Mouse (Mus musculus): ENCODE measurements around the gene Ngrn. TPM values are rescaled to one million over a fixed set of nuclear protein-coding genes. Genes with fewer than 3 reads are reported as not detected.
A peak's percentile ranks its signal among the peaks of the same experiment; 100 is the strongest.

The Ngrn gene
- total RNA-seq (2021) = 10 to 100 TPM; 20.2 to 20.3 TPM
- long read RNA-seq, experiment 1, transcript Ngrn-202 (2 exons, 1,709 nt) = minor isoform, 9 of 27 reads
- long read RNA-seq, experiment 1, transcript Ngrn-201 (3 exons, 1,317 nt) = major isoform, 18 of 27 reads
- long read RNA-seq, experiment 1, partial matches to known transcripts = 0 of 27 reads
- long read RNA-seq, experiment 1, other reads (novel, unspliced or antisense) = 0 of 27 reads
- long read RNA-seq, experiment 2, transcript Ngrn-201 (3 exons, 1,317 nt) = major isoform, 26 of 32 reads
- long read RNA-seq, experiment 2, transcript Ngrn-202 (2 exons, 1,709 nt) = minor isoform, 6 of 32 reads
- long read RNA-seq, experiment 2, partial matches to known transcripts = 0 of 32 reads
- long read RNA-seq, experiment 2, other reads (novel, unspliced or antisense) = 0 of 32 reads

DNA sequence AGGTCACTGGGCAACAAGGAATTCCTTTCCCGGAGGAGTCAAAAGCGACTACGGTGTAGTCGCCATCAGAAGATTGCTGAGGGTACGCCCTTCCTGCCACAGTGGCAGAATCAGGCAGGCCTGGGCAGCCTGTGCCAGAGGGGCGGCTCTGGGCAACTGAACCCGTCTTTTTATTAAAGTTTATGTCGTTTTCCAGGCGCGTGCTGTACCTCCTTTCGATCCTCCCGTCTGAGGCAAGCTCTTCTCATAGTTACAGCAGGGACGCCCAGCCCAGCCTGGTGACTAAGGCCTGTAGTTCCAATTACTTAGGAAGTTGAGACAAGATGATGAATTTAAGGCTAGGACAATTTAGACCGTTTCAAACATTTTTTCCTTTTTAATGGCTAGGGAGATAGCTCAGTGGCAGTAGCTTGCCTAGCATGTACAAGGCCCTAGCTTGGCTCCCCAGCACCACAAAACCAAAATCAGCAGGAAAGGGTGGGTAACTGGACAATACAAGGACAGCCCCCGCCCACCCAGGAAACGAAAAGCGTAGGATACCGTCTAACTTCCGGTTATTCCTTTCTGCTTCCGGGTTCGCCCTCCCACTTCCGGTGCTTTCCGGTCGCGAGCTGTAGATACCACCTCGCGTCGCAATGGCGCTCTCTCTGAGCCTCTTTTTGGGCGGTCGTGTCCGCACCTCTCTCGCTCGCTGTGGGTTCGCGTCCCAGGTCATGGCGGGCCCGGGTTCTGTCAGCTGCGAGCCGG, at the start of gene Ngrn:
Ngrn (plus strand) TSS at position 591 of the 747 bp plus-strand sequence.
- DNase-seq = peak; percentile 81

DNA sequence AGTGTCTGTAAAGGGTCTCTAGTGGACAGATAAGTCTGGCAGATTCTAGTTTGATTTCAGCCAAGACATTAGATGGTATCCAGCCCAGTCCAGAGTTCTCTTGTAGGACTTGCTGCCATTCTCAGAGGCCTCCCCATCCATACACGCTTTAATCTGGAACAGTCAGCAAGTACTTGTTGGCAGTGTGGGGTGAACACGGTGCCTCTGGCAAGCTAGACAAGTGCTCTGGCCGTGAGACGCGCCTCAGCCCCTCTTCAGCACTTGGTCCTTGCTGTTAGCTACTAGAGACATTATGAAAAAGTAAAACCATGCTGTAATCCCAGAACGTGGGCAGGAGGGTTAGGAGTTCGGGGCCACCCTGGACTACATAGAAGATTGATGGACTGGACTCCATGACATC, 47.4 kb upstream of the Ngrn start:
- DNase-seq = no peak

DNA sequence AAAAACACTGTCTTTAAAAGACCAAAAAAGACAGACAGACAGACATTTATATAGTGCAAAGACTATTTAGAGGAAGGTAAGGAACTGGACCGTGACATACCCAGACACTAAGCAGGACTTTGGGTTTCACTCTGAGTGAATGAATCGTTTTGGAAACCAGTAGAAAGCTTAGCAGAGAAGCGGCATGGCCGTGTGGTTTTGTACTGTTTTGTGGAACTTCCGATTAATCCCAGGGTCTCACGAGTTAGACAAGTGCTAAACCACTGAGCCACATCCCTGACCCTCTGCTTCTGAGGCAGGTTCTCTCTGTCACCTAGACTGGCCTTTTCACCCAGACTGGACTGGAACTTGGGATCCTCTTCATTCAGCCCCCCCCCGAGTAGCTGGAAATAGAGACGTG, 46.6 kb upstream of the Ngrn start:
- no peak for DNase-seq

DNA sequence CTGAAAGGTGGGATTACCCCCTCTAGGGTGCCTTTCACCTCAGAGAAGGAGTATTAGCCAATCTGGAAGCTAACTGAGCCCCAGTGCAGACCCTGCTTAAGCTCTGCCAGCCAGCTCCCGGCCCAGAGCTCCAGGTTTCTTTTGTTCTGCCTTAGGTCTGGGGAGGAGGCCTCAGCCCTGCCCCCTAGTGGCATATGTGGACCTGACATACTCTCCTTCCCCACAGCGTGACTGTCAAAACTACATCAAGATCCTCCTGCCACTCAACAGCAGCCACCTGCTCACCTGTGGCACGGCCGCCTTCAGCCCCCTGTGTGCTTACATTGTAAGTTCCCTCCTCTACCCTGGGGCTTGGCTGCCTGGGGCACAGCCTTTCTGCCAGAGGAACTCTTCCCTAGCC, 45.6 kb upstream of the Ngrn start:
- DNase-seq = peak; percentile 83

DNA sequence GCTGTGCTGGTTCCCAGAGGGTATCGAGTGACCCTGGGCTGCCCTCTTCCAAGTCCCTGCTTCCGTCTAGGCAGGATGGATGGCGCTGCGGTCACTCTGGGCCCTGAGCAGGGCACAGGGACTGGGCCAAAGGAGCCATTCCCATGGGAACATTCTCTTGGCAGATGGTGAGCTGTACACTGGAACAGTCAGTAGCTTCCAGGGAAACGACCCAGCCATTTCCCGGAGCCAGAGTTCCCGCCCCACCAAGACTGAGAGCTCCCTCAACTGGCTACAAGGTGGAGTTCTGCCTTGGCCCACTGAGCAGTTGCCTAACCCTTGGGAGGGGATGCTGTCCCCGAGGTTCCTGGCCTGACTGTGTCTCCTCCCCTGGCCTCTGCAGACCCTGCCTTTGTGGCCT, 44.4 kb upstream of the Ngrn start:
- no peak for DNase-seq

DNA sequence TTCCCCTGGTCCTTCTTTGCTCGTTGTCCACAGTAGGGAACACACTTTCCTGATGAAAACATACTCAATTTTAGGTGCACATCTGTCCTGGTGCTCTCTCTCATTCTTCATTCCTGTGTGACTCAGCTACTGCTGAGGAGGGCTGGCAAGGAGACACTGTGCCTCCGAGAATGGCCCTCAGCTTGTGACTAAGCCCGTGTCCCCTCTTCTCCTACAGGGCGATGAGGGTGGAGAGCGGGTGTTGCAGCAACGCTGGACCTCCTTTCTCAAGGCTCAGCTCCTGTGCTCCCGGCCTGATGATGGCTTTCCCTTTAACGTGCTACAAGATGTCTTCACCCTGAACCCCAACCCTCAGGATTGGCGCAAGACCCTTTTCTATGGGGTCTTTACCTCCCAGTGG, 42.3 kb upstream of the Ngrn start:
- no peak for DNase-seq

DNA sequence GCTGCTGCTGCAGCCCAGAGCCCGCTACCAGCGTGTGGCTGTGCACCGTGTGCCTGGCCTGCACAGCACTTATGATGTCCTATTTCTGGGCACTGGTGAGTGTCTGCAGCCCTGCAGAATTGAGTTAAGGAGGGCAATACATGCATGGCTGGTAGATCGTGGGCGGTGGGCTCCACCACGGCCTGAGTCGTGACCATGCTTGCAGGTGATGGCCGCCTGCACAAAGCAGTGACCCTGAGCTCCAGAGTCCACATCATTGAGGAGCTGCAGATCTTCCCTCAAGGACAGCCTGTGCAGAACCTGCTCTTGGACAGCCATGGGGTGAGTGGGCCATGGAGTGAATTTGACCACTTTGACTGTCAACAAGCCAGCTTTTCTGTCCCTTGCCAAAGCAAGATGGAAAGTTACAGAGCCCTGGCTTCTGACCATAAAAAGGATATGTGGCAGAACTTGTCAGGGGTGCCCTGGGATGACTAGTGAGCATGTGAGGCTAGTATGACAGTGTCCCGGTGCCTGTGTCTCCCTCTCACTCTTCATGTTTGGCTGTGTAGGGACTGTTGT, 40.7 kb upstream of the Ngrn start:
- no peak for DNase-seq

DNA sequence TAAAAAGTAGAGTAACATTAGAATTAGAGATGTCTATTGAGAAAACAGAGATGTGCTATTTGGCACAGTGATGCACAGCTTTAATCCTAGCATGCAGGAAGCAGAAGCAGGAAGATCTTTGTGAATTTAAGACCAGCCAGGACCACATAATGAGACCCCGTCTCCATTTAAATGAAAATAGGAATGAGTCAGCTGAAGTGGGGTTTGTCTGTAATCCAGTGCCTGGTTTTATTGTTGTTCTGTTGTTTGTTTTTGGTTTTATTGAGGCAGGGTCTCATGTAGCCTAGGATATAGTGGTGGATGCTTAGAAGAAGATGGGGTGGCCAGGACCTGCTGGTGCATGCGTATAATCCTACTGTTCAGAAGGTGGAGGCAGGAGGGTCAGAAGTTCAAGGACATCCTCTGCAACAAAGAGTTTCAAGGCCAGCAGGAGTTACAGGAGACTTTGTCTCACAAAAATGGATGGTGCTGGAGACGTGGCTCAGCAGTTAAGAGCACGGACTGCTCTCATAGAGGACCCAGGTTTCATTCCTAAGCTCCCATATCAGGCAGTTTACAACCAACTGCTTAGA, 39.8 kb upstream of the Ngrn start:
- no peak for DNase-seq

DNA sequence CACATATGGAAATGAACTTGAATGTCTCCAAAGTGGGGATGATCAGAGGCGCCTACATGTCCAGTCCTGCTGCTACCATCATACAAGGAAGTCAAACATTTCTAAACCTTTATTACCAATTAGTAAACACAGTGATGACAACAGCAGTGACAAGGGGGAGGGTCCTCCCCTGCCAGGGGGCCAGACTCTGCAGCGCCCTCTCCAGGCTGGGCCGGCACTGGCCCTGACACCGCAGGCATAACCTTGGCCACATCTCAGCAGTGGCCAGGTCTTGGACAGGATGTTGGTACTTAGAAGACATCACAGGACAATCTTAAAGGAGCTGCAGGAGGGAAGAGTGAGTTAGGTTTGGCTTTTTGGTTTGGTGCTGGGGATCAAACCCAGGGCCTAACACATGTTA, 34.0 kb upstream of the Ngrn start:
- DNase-seq = no peak

DNA sequence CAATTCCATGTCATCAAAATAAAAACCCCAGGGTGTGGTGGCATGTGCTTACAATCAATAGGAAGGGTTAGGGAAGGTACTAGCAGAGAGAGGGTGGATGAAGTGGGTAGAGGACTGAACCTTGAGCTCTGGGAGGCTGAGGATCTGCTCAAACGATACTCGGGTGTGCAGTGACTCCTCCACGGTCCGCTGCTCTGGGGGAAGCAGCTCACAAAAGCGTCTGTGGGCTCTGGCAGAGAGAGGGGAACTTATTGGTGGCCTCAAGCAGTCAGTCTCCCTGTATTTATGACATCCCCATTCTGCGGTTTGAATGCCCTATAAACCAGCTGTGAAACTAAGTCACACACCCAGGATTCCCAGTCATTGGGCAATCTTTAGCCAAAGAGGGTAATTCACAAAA, 30.8 kb upstream of the Ngrn start:
- no peak for DNase-seq

DNA sequence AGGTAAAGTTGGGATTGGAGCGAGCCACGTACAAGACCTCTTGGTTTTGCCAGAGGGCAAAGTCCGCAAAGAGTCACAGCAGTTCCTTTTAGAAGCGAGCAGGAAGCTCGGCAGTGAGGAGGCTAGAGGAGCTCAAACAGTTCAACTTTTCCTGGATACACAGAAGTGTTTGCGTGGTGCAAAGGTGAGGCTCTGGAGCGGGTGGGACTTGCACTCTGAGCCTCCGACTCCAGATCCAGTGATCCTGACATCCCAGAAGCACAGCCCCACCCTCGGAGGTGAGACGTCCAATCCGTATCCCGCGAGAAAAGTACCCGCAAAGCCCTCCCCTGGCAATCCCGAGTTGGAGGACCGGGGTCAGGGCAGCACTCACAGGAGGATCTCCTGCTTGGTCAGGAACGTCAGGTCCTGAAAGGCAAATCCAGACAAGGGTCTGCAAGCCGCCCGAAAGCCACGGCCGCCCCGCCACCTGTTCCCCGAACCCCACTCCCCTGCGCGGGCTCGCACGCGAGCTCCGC, 29.0 kb upstream of the Ngrn start:
- no peak for DNase-seq

DNA sequence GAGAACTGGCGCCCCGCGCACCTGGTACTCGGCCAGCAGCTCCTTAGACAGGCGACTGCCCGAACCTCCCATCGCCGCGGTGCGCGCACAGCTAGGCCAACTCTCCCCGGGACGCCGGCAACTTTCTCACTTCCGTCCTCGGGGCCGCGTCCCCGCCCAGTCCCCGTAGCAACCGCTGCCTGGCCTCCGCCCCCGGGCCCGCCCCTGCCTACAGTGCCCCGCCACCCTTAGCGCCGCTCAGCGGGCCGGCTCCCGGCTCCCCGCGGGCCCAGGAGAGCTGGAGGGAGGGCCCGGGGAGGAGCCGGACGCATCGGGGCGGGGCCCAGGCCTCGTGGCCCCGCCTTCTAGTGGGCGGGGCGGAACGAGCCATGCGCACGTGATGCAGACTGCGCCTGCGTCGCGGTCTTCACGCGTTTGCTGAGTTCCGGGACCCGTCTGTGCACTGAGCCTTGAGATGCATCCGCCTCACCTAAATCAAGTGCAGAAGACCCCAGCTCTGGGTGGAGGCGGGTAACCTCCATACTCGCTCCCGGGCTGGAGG, 28.5 kb upstream of the Ngrn start, which contains the start of the genes Cib1 and Gdpgp1:
Cib1 (minus strand) TSS at position 325 of the 541 bp plus-strand sequence.
Gdpgp1 (plus strand) TSS at position 377 of the 541 bp plus-strand sequence.
- peak; percentile 95 for DNase-seq

DNA sequence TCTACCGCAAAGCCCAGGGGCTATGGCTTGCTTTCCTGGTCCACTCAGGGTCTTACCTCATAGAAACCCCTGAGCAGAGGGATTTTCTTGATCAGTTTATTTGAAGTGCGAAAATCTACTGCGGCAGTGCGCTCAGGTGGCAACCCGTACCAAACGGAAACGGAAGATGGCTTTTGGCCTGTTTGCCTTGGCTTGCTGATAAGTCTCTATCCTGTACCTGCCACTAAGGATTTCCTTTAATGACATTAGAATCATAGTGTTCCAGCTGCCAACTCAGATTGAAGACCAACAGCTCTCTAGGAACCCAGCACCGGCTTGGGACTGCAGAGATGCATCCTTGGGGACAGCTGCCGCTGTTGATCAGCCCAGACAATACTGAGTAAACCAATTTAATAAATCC, 27.2 kb upstream of the Ngrn start:
- no peak for DNase-seq

DNA sequence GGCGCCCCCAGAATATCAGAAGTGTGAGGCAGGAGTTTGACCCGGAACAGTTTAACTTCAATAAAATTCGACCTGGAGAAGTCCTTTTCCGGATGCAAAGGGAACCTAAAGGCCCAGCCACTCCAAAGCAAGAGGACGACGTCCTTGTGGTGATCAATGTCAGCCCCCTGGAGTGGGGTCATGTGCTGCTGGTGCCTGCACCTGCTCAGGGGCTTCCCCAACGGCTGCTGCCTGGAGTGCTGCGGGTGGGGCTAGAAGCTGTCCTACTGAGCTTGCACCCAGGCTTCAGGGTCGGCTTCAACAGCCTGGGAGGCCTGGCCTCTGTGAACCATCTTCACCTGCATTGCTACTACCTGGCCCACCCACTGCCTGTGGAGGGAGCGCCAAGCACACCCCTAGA, 22.5 kb upstream of the Ngrn start:
- no peak for DNase-seq

DNA sequence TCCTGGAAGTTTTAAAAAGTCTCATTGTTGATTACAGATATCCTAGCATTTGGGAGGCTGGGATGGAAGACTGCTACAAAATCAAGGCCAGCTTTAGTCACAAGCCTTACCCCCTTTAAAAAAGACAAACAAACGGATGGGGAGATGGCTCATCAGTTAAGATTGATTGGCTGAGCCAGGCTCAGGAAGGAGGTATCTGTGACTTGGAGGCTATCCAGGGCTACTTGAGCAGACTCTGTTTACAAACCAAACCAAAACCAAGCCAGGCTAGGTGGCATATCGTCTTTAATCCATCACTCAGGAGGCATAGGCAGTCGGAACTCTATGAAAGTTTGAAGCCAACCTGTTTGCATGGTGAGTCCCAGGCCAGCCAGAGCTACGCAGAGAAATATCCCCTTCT, 19.4 kb upstream of the Ngrn start:
- DNase-seq = no peak

DNA sequence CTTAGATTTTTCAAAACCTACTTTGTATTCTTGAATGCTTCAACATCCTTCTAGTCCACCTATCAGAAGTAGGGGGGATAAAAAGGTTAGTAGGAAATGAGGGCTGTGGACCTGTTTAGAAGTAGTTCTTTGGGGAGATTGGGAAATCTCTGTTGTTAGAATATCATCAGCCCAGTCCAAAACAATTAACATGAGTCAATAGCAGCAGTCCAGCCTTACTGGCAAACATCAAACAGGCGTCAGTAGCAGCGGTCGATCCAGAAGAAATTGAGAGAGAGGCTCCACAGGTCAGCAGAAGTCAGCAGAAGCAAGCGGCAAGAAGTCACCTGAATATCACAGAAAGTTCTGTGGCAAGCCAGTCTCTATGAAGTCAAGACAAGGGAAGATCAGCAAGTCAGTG, 16.2 kb upstream of the Ngrn start:
- DNase-seq = no peak

DNA sequence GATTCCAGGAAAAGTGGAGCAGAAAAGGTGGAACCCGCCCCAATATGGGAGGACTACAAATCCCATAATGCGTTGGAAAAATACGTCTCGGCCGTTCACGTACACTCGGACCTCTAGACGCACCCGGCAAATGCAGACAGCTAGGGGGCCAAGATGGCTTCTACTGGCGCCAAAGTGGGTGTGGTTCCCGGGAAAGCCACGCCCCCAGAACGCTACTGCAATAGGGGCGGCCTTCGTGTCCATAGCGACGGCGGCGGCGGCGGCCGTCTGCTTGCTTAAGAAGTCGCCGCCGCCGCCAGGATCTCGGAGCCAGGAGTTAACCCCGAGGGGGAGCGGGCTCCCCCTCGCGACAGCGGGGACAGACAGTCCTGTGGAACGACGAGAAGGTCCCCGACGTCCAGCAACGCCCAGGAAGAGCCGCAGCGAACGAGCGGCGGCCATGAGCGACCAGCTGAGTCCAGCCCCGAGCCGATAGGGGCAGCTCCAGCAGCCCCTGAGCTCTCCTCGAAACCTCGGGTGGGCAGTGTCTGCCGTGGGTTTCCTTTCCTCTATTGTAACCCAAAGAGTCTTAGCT, 14.8 kb upstream of the Ngrn start, which contains the start of gene Ttll13:
Ttll13 (plus strand) TSS at position 229 of the 574 bp plus-strand sequence.
- peak; percentile 96 for DNase-seq

DNA sequence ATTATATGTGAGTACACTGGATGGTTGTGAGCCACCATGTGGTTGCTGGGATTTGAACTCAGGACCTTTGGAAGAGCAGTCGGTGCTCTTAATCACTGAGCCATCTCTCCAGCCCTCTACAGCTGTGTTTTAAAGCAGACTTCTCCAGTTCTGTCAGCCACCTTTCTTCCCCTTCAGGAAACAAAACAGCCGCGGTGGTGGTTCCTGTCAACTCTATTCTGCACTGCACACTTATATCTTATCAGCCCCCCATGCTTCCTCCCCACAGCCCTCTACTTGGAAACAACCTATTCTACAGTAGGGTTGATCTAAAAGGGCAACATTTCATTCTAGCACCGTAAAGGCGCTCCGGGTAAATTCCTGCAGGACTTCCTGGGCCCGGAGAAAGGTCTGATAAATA, 14.2 kb upstream of the Ngrn start:
- DNase-seq = no peak

DNA sequence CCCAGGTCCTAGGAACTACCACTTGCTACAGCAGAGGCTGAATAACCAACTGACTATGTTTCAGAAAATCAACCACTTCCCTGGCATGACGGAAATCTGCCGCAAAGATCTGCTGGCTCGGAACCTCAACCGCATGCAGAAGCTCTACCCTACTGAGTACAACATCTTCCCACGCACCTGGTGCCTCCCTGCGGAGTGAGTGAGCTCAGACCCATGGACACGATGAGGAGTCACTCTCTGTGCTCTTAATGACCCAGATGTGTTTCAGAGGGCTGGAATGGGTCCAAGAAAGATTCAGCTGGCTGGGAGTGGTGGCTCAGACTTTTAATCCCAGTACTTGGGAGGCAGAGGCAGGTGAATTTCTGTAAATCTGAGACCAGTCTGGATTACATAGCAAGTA, 8.6 kb upstream of the Ngrn start:
- no peak for DNase-seq

DNA sequence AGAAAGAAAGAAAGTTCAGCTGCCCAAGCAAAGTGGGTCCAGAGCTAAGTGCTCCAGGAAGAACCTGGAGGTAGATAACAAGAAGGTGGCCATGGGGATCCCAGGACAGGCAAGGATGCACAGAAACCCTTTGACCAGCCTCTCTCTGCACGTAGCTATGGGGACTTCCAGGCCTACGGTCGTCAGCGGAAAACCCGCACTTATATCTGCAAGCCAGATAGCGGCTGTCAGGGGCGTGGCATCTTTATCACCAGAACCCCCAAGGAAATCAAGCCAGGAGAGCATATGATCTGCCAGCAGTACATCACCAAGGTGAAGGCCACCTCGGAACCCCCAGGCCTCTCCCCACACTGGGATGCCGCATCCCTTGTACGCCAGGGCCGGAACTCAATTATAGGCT, 8.1 kb upstream of the Ngrn start:
- no peak for DNase-seq

DNA sequence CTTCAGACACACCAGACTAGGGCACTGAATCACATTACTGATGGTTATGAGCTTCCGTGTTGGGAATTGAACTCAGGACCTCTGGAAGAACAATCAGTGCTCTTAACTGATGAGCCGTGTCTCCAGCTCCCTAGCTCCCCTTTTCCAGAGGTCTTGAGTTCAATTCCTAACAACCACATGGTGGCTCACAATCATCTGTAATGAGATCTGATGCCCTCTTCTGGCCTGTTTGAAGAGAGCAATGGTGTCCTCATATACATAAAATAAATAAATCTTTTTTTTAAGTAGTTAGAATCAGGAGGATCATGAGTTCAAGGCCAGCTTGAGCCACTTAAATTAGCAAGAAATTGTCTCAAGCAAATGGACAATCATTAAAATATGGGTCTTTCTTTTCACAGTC, 5.0 kb upstream of the Ngrn start:
- DNase-seq = no peak

DNA sequence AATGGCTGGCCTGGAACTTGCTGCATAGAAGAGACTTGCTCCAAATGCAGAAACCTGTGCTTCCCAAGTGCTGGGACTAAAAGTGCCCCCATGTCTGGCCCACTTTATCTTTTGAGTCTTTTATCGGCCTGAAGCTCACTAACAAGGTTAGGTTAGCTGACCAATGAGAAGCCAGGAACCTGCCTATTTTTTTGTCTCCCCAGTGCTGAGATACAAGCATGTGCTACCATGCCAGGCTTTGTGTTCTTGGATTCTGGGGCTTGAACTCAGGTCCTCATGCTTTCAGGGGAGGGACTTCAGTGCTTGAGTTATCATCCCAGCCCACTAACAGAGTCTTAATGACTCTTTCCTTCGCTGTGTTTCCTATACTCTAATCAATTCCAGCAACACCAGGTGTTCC, 3.3 kb upstream of the Ngrn start:
- no peak for DNase-seq
